Mouse (Mus musculus): ENCODE data around the gene Suco. TPM values are rescaled to one million over a fixed set of nuclear protein-coding genes. Genes with fewer than 3 reads are reported as not detected.

The Suco gene
- polyA plus RNA-seq, 1 experiment from 2014 or later, result 24.9 TPM

- Histone ChIP-seq H3K9me3 (no peaks in the 10 kb centered on the region), H3K27me3 (no peaks in the 10 kb centered on the region), H3K4me2 (no peak overlapping the region), H3K27ac (replicated peaks) (no peak overlapping the region), H3K9ac (no peak overlapping the region), H3K36me3 (no peaks in the 10 kb centered on the region), H3K4me3 (no peak overlapping the region), H3K4me1 (replicated peaks) (no peaks in the 10 kb centered on the region)
- ATAC-seq (ENCODE audit: low read depth), result no peak
- 78% methylated on average over 8 of the region's 8 CpGs for WGBS
These were observed 32.6 kb upstream of the Suco start for GRCm38 (mm10) chr1:161909074-161909473.

DNA sequence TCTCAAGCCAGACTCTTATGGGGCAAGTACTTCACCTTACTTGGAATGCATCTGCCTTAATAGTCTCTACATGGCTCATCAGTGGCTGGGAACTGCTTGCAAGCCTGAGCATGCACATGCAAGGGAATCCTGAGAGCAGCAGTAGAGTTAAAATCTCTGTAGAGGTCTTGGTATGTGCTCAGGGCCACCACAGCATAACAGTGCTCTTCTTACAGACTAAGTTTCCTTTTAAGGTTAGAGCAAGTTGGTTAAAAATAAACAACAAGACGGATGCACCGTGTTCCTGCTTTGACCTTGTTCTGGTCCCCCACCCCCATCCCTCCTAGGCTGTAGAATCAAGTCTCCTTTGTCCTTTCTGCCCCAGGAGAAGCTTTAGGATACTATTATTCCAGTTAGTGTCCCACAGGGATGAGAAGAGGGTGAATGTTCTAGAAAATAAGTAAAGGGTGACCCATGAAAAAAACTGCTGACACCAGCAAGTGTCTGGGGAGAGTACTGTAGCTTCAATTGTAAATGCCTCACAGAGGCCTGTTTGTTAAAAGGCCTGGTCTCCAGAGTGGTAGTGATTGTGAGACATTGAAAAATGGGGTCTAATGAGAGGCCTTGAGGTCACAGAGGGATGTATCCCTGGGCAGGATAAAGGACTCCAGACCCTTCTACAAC lies 31.4 kb upstream of the Suco start:
- Histone ChIP-seq H3K4me2 (no peak overlapping the region), H3K9me3 (no peaks in the 10 kb centered on the region), H3K9ac (no peak overlapping the region), H3K4me3 (no peak overlapping the region), H3K27ac (replicated peaks) (no peak overlapping the region), H3K4me1 (replicated peaks) (no peaks in the 10 kb centered on the region), H3K36me3 (no peaks in the 10 kb centered on the region), H3K27me3 (no peaks in the 10 kb centered on the region)
- WGBS, result 53% methylated on average over 2 of the region's 2 CpGs
- no peak for ATAC-seq (ENCODE audit: low read depth)

DNA sequence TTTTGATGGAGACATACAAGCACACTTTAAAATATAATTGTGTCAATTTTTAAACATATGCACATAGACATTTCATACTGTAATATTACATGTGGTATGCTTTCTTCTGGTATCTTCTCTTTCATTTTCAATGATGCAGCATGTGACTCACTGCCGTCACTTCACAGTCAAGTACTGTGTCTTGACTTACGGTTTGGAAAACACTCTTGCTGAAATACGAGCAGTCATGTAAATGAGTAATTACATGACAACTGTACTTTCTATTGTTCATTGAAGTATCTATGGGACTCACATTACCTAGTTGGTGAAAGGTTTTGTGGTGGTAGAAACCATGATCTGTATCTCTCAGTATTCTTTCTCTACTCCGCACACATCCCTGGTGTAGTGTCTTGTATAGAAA lies 30.6 kb upstream of the Suco start:
- no peak for ATAC-seq (ENCODE audit: low read depth)

DNA sequence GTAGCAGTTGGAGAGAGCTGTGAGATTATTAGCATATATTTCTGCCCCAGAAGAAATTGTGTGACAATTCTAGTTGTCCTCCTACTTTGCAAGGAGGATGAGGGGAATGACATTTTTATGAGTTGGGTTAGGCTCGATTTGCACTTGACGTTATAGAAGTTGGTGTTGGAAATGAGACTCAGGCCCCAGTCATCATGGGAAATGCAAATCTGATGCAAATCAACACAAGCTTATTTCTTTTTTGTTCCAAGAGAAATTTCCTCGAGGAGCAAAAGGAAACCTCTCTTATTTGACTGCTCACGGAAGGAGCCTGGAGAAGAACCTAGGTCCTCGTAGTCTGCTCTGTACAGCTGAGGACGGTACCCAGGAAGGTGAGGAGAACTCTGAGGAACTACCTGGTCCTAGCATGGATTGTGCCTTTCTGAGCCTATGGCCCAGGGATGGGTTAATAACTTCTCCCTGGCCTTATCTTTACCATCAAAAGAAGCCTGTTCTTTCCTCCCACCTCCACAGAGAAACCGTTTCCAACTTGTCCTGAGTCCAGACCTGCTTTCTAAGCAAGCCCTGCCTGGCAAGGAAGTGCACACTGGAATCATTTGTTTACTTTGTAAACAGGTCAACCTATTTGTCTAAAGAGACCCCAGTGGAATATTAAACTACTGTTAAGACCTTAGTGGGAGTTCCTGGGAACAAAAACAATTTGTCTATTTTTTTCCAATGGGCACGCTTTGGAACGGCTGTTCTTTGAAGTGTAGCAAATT lies 26.4 kb upstream of the Suco start:
- H3K9ac ChIP-seq, result no peak overlapping the region
- no peak overlapping the region for H3K4me3 ChIP-seq
- no peak overlapping the region for H3K27ac ChIP-seq (replicated peaks)
- no peaks in the 10 kb centered on the region for H3K9me3 ChIP-seq
- no peaks in the 10 kb centered on the region for H3K36me3 ChIP-seq
- 78% methylated on average over 9 of the region's 9 CpGs for WGBS
- no peaks in the 10 kb centered on the region for H3K4me1 ChIP-seq (replicated peaks)
- ATAC-seq (ENCODE audit: low read depth), result no peak
- H3K4me2 ChIP-seq, result no peak overlapping the region
- H3K27me3 ChIP-seq, result no peaks in the 10 kb centered on the region

More for the DNA sequence above, 30.6 kb upstream of the Suco start:
- no peaks in the 10 kb centered on the region for H3K4me1 ChIP-seq (replicated peaks)
- H3K9me3 ChIP-seq, result no peaks in the 10 kb centered on the region
- no peak overlapping the region for H3K4me2 ChIP-seq
- H3K27me3 ChIP-seq, result no peaks in the 10 kb centered on the region
- H3K27ac ChIP-seq (replicated peaks), result no peak overlapping the region
- WGBS, result 86% methylated on average over 4 of the region's 4 CpGs
- no peaks in the 10 kb centered on the region for H3K36me3 ChIP-seq
- no peak overlapping the region for H3K4me3 ChIP-seq
- H3K9ac ChIP-seq, result no peak overlapping the region

GRCm38 (mm10) chr1:161900129-161900528 lies 23.6 kb upstream of the Suco start:
- Histone ChIP-seq H3K27ac (replicated peaks) (no peak overlapping the region), H3K4me1 (replicated peaks) (no peaks in the 10 kb centered on the region; the same call in 1 of the 2 replicates), H3K36me3 (no peaks in the 10 kb centered on the region), H3K4me2 (no peak overlapping the region), H3K27me3 (no peaks in the 10 kb centered on the region), H3K9ac (no peak overlapping the region), H3K9me3 (no peaks in the 10 kb centered on the region), H3K4me3 (no peak overlapping the region)
- WGBS, result 58% methylated on average over 2 of the region's 2 CpGs
- no peak for ATAC-seq (ENCODE audit: low read depth)

GRCm38 (mm10) chr1:161897235-161897634 lies 20.8 kb upstream of the Suco start:
- H3K4me1 ChIP-seq (replicated peaks), result no peaks in the 10 kb centered on the region; the same call in 1 of the 2 replicates
- no peak for ATAC-seq (ENCODE audit: low read depth)

GRCm38 (mm10) chr1:161896130-161896529 lies 19.6 kb upstream of the Suco start:
- no peak overlapping the region for H3K27ac ChIP-seq (replicated peaks)
- ATAC-seq (ENCODE audit: low read depth), result no peak
- no peak overlapping the region for H3K4me2 ChIP-seq
- no peaks in the 10 kb centered on the region for H3K9me3 ChIP-seq
- H3K36me3 ChIP-seq, result no peaks in the 10 kb centered on the region
- no peak overlapping the region for H3K9ac ChIP-seq
- H3K27me3 ChIP-seq, result no peaks in the 10 kb centered on the region
- no peaks in the 10 kb centered on the region; the same call in 1 of the 2 replicates for H3K4me1 ChIP-seq (replicated peaks)
- WGBS, result 81% methylated on average over 10 of the region's 10 CpGs
- no peak overlapping the region for H3K4me3 ChIP-seq

More at GRCm38 (mm10) chr1:161897235-161897634, 20.8 kb upstream of the Suco start:
- Histone ChIP-seq H3K9ac (no peak overlapping the region), H3K4me2 (no peak overlapping the region), H3K9me3 (no peaks in the 10 kb centered on the region), H3K27ac (replicated peaks) (no peak overlapping the region), H3K36me3 (no peaks in the 10 kb centered on the region), H3K27me3 (no peaks in the 10 kb centered on the region), H3K4me3 (no peak overlapping the region)
- 79% methylated on average over 8 of the region's 8 CpGs for WGBS

DNA sequence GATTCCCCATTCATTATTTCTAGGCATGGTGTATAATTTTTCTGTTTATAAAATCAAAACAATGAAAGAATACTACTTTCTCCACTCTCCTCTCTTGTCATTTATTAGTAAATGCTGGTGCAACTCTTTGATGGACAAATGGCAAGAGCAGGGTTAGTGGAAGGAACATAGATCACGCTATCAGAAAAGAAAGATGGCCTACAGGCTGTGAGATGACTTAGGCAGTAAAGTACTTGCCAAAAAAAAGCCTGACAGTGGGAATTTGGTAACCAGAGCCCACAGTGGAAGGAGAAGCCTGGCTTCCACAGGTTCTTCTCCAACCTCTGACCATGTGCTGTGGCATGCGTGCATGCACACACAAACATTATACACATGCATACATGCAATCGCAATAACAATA lies 18.5 kb upstream of the Suco start:
- no peak overlapping the region for H3K4me3 ChIP-seq
- no peak overlapping the region for H3K27ac ChIP-seq (replicated peaks)
- no peaks in the 10 kb centered on the region; the same call in 1 of the 2 replicates for H3K4me1 ChIP-seq (replicated peaks)
- H3K4me2 ChIP-seq, result no peak overlapping the region
- WGBS, result 96% methylated on average over 3 of the region's 3 CpGs
- no peak for ATAC-seq (ENCODE audit: low read depth)
- H3K9ac ChIP-seq, result no peak overlapping the region
- H3K36me3 ChIP-seq, result no peaks in the 10 kb centered on the region
- no peaks in the 10 kb centered on the region for H3K9me3 ChIP-seq
- no peaks in the 10 kb centered on the region for H3K27me3 ChIP-seq

DNA sequence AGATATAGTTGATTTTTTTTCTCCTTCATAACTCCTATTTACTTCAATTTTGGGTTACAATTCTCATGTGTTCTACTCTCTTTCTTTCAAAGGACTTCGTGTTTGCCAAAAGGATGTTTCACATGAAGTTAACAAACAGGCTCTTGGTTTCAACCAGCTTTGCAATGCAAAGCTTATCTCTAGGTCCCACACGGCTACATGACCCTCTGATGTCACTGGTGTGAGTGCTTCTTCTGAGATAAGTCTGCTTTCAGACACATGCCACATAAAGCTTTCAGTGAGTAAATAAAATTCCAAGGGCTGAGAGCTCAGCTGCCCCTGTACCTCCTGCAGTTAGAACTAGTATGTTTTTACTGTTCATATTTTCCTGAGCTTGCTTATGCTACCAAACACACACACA lies 18.1 kb upstream of the Suco start:
- Histone ChIP-seq H3K27me3 (no peaks in the 10 kb centered on the region), H3K4me2 (no peak overlapping the region), H3K9me3 (no peaks in the 10 kb centered on the region), H3K36me3 (no peaks in the 10 kb centered on the region), H3K27ac (replicated peaks) (no peak overlapping the region), H3K4me1 (replicated peaks) (no peaks in the 10 kb centered on the region; the same call in 1 of the 2 replicates), H3K4me3 (no peak overlapping the region), H3K9ac (no peak overlapping the region)
- WGBS, result 69% methylated on average over 2 of the region's 2 CpGs
- ATAC-seq (ENCODE audit: low read depth), result no peak

- no peak overlapping the region for H3K9ac ChIP-seq
- H3K4me1 ChIP-seq (replicated peaks), result no peaks in the 10 kb centered on the region; the same call in 1 of the 2 replicates
- H3K27ac ChIP-seq (replicated peaks), result no peak overlapping the region
- WGBS, result 86% methylated on average over 2 of the region's 2 CpGs
- no peaks in the 10 kb centered on the region for H3K27me3 ChIP-seq
- ATAC-seq (ENCODE audit: low read depth), result no peak
- no peak overlapping the region for H3K4me2 ChIP-seq
- no peaks in the 10 kb centered on the region for H3K9me3 ChIP-seq
- no peaks in the 10 kb centered on the region for H3K36me3 ChIP-seq
- H3K4me3 ChIP-seq, result no peak overlapping the region
These were observed 17.6 kb upstream of the Suco start for GRCm38 (mm10) chr1:161894126-161894525.

DNA sequence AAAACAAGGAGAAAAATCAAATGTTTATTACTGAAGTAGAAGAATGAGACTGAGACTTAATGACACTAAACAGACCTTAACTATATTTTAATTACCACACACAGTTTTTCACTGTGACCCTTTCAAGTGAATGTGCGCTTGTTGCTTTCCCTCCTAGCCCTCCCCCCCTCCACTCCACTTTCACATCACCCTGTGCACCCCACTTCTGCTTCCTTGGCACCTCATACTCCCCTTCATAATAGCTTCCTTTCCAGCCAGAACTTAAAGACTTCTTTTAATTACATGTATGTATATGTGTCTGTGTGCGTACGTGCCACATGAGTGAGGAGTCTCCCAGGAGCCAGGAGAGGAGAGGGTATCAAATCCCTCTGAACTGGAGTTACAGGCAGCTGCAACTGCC lies 12.3 kb upstream of the Suco start:
- Histone ChIP-seq H3K9ac (no peak overlapping the region), H3K4me3 (no peak overlapping the region), H3K9me3 (no peaks in the 10 kb centered on the region), H3K27me3 (no peaks in the 10 kb centered on the region), H3K36me3 (no peaks in the 10 kb centered on the region), H3K4me2 (no peak overlapping the region), H3K27ac (replicated peaks) (no peak overlapping the region), H3K4me1 (replicated peaks) (no peaks in the 10 kb centered on the region)
- ATAC-seq (ENCODE audit: low read depth), result no peak
- WGBS, result 96% methylated on average over 3 of the region's 3 CpGs

- Histone ChIP-seq H3K9ac (no peak overlapping the region), H3K36me3 (no peaks in the 10 kb centered on the region), H3K9me3 (no peaks in the 10 kb centered on the region), H3K4me3 (no peak overlapping the region), H3K27me3 (no peaks in the 10 kb centered on the region), H3K4me1 (replicated peaks) (no peaks in the 10 kb centered on the region), H3K4me2 (no peak overlapping the region), H3K27ac (replicated peaks) (no peak overlapping the region)
- WGBS, result 90% methylated on average over 12 of the region's 12 CpGs
- ATAC-seq (ENCODE audit: low read depth), result no peak
These were observed 11.3 kb upstream of the Suco start for GRCm38 (mm10) chr1:161887679-161888260.

Data from neural tube, embryonic 13.5 days (tissue).